Mouse (Mus musculus): ENCODE data around the gene Dlx5. TPM values are rescaled to one million over a fixed set of nuclear protein-coding genes. Genes with fewer than 3 reads are reported as not detected.

Gene Dlx5
- polyA plus RNA-seq, 1 experiment = 0.71 TPM

DNA sequence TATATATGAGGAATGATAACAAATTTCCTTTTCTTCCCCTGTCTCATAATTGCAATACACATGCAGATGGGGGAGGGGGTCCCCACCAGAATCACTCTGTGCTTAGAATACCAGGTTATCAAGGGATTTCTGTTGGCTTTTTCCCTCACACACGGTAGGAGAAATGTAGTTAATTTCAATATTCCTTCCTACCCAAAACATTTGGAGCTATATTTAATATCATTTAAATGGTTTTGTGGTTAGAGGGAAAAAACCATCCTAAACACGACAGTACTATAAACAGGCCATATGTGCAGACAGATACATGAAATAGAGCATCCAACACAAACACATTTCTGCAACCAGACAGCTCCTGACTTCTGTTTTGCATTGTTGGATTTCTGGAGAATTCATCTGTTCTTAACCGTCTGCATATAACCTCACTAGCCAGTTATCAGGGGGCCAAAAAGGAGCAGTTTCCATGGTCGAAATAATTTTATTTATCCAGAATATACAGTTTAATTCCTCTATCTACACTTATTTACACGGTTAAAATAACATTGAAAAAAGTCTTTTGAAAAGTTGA, 4.5 kb downstream of the Dlx5 start:
- TF ChIP-seq POLR2A (IDR thresholded peaks at IDR 0.05; ENCODE audit: control insufficient read depth, extremely low read depth, insufficient read depth, low read length, poor library complexity) (no peak), CTCF (IDR thresholded peaks at IDR 0.05; ENCODE audit: borderline replicate concordance, control insufficient read depth, extremely low read depth, insufficient read depth, low read length, poor library complexity) (no peak)
- no peak overlapping the region for H3K4me3 ChIP-seq (ENCODE audit: control insufficient read depth, insufficient read depth, low read length)
- peaks cover 11% of the 10 kb centered on the region; the same call in 1 of the 2 replicates for H3K27me3 ChIP-seq (ENCODE audit: control insufficient read depth, insufficient read depth, low read length)
- no peak overlapping the region for H3K27ac ChIP-seq (ENCODE audit: control insufficient read depth, insufficient read depth, low read length)
- WGBS = 11% methylated on average over 5 of the region's 5 CpGs
- no peak for DNase-seq
- no peaks in the 10 kb centered on the region for H3K36me3 ChIP-seq (ENCODE audit: control insufficient read depth, insufficient read depth, low read length)
- no peaks in the 10 kb centered on the region for H3K4me1 ChIP-seq (replicated peaks; ENCODE audit: control insufficient read depth, insufficient read depth, low read length)

DNA sequence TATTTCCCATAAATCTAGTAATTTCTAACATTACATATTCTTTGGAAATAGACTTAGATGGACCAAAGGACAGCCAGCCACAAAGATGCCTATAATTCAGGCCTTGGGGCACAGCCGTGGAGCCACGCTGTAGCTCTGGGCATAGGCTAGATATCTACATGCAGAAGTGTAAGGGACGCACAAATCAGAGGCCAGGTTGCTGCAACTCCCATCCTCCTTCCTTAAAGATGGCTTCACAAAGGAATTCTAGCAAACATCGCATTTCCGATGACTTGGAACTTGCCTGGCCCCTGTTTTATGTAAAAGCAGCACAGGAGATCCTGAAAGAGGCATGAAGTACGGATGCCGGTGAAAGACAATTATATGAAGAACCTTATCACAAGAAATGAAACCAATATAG, 5.2 kb downstream of the Dlx5 start:
- Histone ChIP-seq H3K27me3 (ENCODE audit: control insufficient read depth, insufficient read depth, low read length) (peaks cover 13% of the 10 kb centered on the region; the same call in 1 of the 2 replicates), H3K4me1 (replicated peaks; ENCODE audit: control insufficient read depth, insufficient read depth, low read length) (no peaks in the 10 kb centered on the region), H3K36me3 (ENCODE audit: control insufficient read depth, insufficient read depth, low read length) (no peaks in the 10 kb centered on the region), H3K4me3 (ENCODE audit: control insufficient read depth, insufficient read depth, low read length) (no peak overlapping the region), H3K27ac (ENCODE audit: control insufficient read depth, insufficient read depth, low read length) (no peak overlapping the region)
- WGBS = 13% methylated on average over 7 of the region's 7 CpGs
- TF ChIP-seq POLR2A (IDR thresholded peaks at IDR 0.05; ENCODE audit: control insufficient read depth, extremely low read depth, insufficient read depth, low read length, poor library complexity) (no peak), CTCF (IDR thresholded peaks at IDR 0.05; ENCODE audit: borderline replicate concordance, control insufficient read depth, extremely low read depth, insufficient read depth, low read length, poor library complexity) (no peak)
- DNase-seq = no peak

DNA sequence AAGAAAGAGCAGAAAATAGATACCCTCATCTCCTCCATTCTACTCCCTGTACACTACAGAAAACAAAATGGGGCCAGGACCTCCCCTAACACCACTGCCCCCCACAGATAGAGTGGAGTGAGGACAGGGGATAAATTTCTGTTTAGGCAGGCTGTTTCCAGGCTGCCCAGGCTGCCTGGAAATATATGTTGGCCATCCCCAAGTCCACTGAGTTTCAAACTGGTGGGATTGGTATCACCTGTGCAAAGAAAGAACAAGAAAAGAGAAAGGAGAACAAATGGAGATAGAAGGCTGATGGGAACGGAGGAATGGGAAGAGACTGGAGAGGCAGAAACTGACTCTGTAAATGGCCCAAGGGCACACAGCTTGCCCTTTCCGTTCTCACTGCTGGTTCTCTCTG, 5.7 kb downstream of the Dlx5 start:
- peaks cover 13% of the 10 kb centered on the region; the same call in 1 of the 2 replicates for H3K27me3 ChIP-seq (ENCODE audit: control insufficient read depth, insufficient read depth, low read length)
- TF ChIP-seq POLR2A (IDR thresholded peaks at IDR 0.05; ENCODE audit: control insufficient read depth, extremely low read depth, insufficient read depth, low read length, poor library complexity) = no peak
- no peak for TF ChIP-seq CTCF (IDR thresholded peaks at IDR 0.05; ENCODE audit: borderline replicate concordance, control insufficient read depth, extremely low read depth, insufficient read depth, low read length, poor library complexity)
- 12% methylated on average over 2 of the region's 2 CpGs for WGBS

DNA sequence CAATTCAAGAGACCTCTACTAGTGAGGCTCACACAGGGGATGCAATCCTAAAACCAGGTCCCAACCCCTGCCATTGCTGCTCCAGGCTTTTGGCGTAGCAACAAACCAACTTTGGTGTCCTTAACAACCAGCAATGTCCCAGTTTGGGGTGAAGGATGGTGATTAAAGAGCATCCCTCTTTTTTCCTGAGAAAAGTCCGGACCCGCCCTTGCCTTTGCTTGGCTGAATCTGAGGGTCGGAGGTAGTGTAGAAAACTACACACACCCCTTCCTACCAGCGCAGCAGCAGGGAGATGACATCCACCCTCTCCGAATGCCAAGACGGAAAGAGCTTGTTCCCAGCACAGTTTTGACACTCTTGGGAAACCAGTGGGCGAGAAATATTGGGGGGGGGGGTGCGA, 6.2 kb downstream of the Dlx5 start:
- no peak for DNase-seq
- no peak overlapping the region for H3K4me3 ChIP-seq (ENCODE audit: control insufficient read depth, insufficient read depth, low read length)
- 18% methylated on average over 9 of the region's 9 CpGs for WGBS

More for the DNA sequence above, 5.7 kb downstream of the Dlx5 start:
- Histone ChIP-seq H3K4me3 (ENCODE audit: control insufficient read depth, insufficient read depth, low read length) (no peak overlapping the region), H3K27ac (ENCODE audit: control insufficient read depth, insufficient read depth, low read length) (no peak overlapping the region), H3K36me3 (ENCODE audit: control insufficient read depth, insufficient read depth, low read length) (no peaks in the 10 kb centered on the region), H3K4me1 (replicated peaks; ENCODE audit: control insufficient read depth, insufficient read depth, low read length) (no peaks in the 10 kb centered on the region)
- DNase-seq = no peak

DNA sequence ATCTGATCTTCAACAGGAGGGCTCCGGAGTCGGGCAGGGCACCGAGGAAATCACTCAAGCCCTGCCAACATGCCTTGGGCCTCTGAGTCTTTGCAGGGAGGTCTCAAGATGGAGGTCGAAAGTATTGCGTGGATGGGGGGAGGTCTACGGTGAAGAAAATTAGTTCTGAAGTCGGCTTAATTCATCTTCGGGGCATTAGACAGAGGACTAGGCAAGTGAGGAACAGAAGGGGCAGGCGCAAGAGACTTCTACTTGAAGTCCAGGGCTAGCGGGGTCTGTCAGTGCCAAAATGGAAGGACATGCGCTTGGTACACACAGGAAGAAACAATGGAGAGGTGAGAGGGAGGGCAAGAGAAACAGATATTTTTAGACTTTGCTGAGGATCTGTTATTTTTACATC, 6.7 kb downstream of the Dlx5 start:
- TF ChIP-seq POLR2A (IDR thresholded peaks at IDR 0.05; ENCODE audit: control insufficient read depth, extremely low read depth, insufficient read depth, low read length, poor library complexity) (no peak), CTCF (IDR thresholded peaks at IDR 0.05; ENCODE audit: borderline replicate concordance, control insufficient read depth, extremely low read depth, insufficient read depth, low read length, poor library complexity) (no peak)
- Histone ChIP-seq H3K4me3 (ENCODE audit: control insufficient read depth, insufficient read depth, low read length) (no peak overlapping the region), H3K27me3 (ENCODE audit: control insufficient read depth, insufficient read depth, low read length) (peaks cover 13% of the 10 kb centered on the region; the same call in 1 of the 2 replicates), H3K36me3 (ENCODE audit: control insufficient read depth, insufficient read depth, low read length) (no peaks in the 10 kb centered on the region), H3K27ac (ENCODE audit: control insufficient read depth, insufficient read depth, low read length) (no peak overlapping the region), H3K4me1 (replicated peaks; ENCODE audit: control insufficient read depth, insufficient read depth, low read length) (no peaks in the 10 kb centered on the region)
- WGBS = 11% methylated on average over 11 of the region's 11 CpGs
- DNase-seq = no peak

More for the DNA sequence above, 6.2 kb downstream of the Dlx5 start:
- Histone ChIP-seq H3K36me3 (ENCODE audit: control insufficient read depth, insufficient read depth, low read length) (no peaks in the 10 kb centered on the region), H3K27me3 (ENCODE audit: control insufficient read depth, insufficient read depth, low read length) (peaks cover 13% of the 10 kb centered on the region; the same call in 1 of the 2 replicates), H3K4me1 (replicated peaks; ENCODE audit: control insufficient read depth, insufficient read depth, low read length) (no peaks in the 10 kb centered on the region), H3K27ac (ENCODE audit: control insufficient read depth, insufficient read depth, low read length) (no peak overlapping the region)
- no peak for TF ChIP-seq POLR2A (IDR thresholded peaks at IDR 0.05; ENCODE audit: control insufficient read depth, extremely low read depth, insufficient read depth, low read length, poor library complexity)
- no peak for TF ChIP-seq CTCF (IDR thresholded peaks at IDR 0.05; ENCODE audit: borderline replicate concordance, control insufficient read depth, extremely low read depth, insufficient read depth, low read length, poor library complexity)

DNA sequence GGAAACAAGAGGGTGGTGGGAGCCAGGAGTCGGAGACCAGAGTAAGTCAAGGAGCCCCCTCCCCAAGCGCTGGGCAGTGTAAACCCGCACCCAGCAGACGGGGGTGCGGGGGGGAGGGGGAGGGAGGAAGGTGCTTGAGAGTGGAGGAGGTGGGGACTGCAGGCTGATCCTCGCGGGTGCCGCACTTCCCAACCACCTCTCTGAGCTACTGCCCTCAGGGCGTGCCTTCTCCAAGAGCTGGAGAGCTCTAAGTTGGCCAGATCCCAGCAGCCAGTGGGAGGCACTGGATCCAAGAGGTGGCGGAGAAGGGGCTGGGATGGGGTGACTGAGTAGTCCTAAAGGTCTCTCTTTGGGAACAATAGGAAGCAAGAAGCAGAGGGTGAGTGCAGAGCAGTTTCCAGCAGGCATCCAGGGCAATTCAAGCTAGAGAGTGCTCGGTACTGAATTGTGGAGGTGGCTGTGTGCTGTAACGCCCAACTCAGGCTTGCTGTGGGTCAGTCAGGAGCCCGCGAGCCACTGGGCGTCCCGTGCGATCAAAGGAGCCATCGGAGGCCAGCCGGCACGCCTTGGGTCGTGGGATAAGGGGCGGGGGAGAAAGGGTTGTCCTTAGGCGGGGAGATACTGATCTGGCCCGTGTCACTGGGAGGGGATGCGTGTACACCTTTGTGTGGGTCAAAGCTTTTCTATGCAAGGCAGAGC, 7.7 kb downstream of the Dlx5 start:
- DNase-seq = no peak
- WGBS = 11% methylated on average over 25 of the region's 25 CpGs
- peaks cover 8% of the 10 kb centered on the region; the same call in 1 of the 2 replicates for H3K27me3 ChIP-seq (ENCODE audit: control insufficient read depth, insufficient read depth, low read length)
- no peak overlapping the region for H3K27ac ChIP-seq (ENCODE audit: control insufficient read depth, insufficient read depth, low read length)
- TF ChIP-seq CTCF (IDR thresholded peaks at IDR 0.05; ENCODE audit: borderline replicate concordance, control insufficient read depth, extremely low read depth, insufficient read depth, low read length, poor library complexity) = no peak
- no peak for TF ChIP-seq POLR2A (IDR thresholded peaks at IDR 0.05; ENCODE audit: control insufficient read depth, extremely low read depth, insufficient read depth, low read length, poor library complexity)
- no peaks in the 10 kb centered on the region for H3K4me1 ChIP-seq (replicated peaks; ENCODE audit: control insufficient read depth, insufficient read depth, low read length)
- H3K36me3 ChIP-seq (ENCODE audit: control insufficient read depth, insufficient read depth, low read length) = no peaks in the 10 kb centered on the region
- H3K4me3 ChIP-seq (ENCODE audit: control insufficient read depth, insufficient read depth, low read length) = no peak overlapping the region

All from thymus, adult 2 months (tissue).